ENCODE assay signal across 18 mouse cellular contexts in the genomic region with DNA sequence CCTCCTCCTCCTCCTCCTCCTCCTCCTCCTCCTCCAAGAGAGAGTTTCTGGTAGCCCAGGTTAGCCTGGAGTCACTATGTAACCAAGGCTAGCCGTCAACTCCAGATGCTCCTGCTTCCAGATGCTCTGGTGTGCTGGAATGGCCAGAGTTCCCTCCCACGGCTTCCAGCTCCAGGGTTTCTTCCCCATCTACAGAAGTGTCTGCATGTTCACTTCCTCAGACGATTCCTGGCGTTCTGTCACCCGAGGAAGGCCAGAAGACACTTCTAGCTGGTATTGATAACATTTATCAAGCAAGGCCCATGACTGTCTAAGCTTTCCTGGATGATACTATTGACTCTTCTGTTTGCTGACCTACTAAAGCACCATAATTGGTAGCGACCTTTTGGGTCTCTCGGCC. TPM values are rescaled to one million over a fixed set of nuclear protein-coding genes. Genes with fewer than 3 reads are reported as not detected.
A peak's percentile ranks its signal among the peaks of the same experiment; 100 is the strongest.
DNase-seq lines count a peak whose midpoint lies in the region; ATAC-seq and TF ChIP-seq lines count a peak whose summit lies in the region.
"Had no signal": no experiment of that assay in that cellular context is flagged by ENCODE, and none has a peak within 500 bp of the region (broad histone marks: within the 10 kb centered on the region; RNA-seq: fewer than 3 reads in every experiment).

No protein-coding gene starts in this region.

- DNase-seq in heart, adult 2 months = no peak
- no peak for DNase-seq in heart, postnatal 36 days
- DNase-seq in intestine, embryonic 14.5 days (ENCODE audit: low spot score) = no peak
- DNase-seq in layer of hippocampus, adult 9-11 months = no peak
- DNase-seq: adrenal gland, postnatal 10 days; cerebellum, postnatal 36 days; kidney, adult 2 months; kidney, postnatal 14 days; right cerebral cortex, postnatal 4 days; thymus, postnatal 36 days had no signal

- H3K4me2 ChIP-seq in intestine, embryonic 14.5 days (ENCODE audit: low read length) = no peak overlapping the region; the same call in 1 of the 2 replicates
- H3K4me2 ChIP-seq in intestine, postnatal 0 days (replicated peaks; ENCODE audit: low read depth) = no peak overlapping the region
- H3K4me2 ChIP-seq: forebrain, embryonic 13.5 days; hindbrain, embryonic 15.5 days; limb, embryonic 12.5 days; midbrain, embryonic 15.5 days had no signal

- H3K4me1 ChIP-seq in heart, adult 2 months (ENCODE audit: control insufficient read depth, insufficient read depth, low read length) = peaks cover 26% of the 10 kb centered on the region
- peaks cover 29% of the 10 kb centered on the region for H3K4me1 ChIP-seq in intestine, embryonic 14.5 days (replicated peaks; ENCODE audit: control insufficient read depth, insufficient read depth, low read length)
- 0 out of 2 replicates have a peak, but pooled peaks cover 4% of the 10 kb centered on the region for H3K4me1 ChIP-seq in intestine, postnatal 0 days (replicated peaks; ENCODE audit: control insufficient read depth, insufficient read depth, low read length)
- peaks cover 95% of the 10 kb centered on the region for H3K4me1 ChIP-seq in megakaryocyte, embryonic 14.5 days
- H3K4me1 ChIP-seq: midbrain, embryonic 15.5 days had no signal

- H3K27me3 ChIP-seq in heart, adult 2 months (ENCODE audit: control insufficient read depth, insufficient read depth, low read length) = no peaks in the 10 kb centered on the region
- no peaks in the 10 kb centered on the region for H3K27me3 ChIP-seq in intestine, embryonic 14.5 days (replicated peaks; ENCODE audit: control insufficient read depth, insufficient read depth, low read length)
- H3K27me3 ChIP-seq in intestine, postnatal 0 days (replicated peaks; ENCODE audit: control insufficient read depth, insufficient read depth, low read length) = no peaks in the 10 kb centered on the region
- no peaks in the 10 kb centered on the region for H3K27me3 ChIP-seq in megakaryocyte, embryonic 14.5 days (replicated peaks)
- H3K27me3 ChIP-seq: CH12.LX; forebrain, embryonic 13.5 days; hindbrain, embryonic 15.5 days; limb, embryonic 12.5 days; midbrain, embryonic 15.5 days had no signal

- peaks cover 3% of the 10 kb centered on the region; the same call in 1 of the 2 replicates for H3K36me3 ChIP-seq in heart, adult 2 months (ENCODE audit: control insufficient read depth, insufficient read depth, low read length)
- H3K36me3 ChIP-seq in intestine, embryonic 14.5 days (ENCODE audit: control insufficient read depth, insufficient read depth, low read length) = no peaks in the 10 kb centered on the region
- no peaks in the 10 kb centered on the region for H3K36me3 ChIP-seq in intestine, postnatal 0 days (ENCODE audit: control insufficient read depth, insufficient read depth)
- H3K36me3 ChIP-seq in megakaryocyte, embryonic 14.5 days (replicated peaks; ENCODE audit: low read length) = peaks cover 73% of the 10 kb centered on the region
- H3K36me3 ChIP-seq: hindbrain, embryonic 15.5 days; limb, embryonic 12.5 days; midbrain, embryonic 15.5 days had no signal

- no peak overlapping the region for H3K9ac ChIP-seq in heart, adult 2 months (ENCODE audit: low read depth, low read length)
- H3K9ac ChIP-seq in intestine, embryonic 14.5 days (ENCODE audit: low read length) = no peak overlapping the region
- H3K9ac ChIP-seq in intestine, postnatal 0 days (ENCODE audit: low read depth, low read length) = no peak overlapping the region
- H3K9ac ChIP-seq: forebrain, embryonic 13.5 days; hindbrain, embryonic 15.5 days; midbrain, embryonic 15.5 days had no signal

- no peak for TF ChIP-seq POLR2A in heart, adult 2 months (IDR thresholded peaks at IDR 0.05; ENCODE audit: insufficient read depth, low read depth, low read length)

- no peak overlapping the region for H3K4me3 ChIP-seq in heart, adult 2 months
- H3K4me3 ChIP-seq in intestine, embryonic 14.5 days (ENCODE audit: low read depth, low read length) = no peak overlapping the region
- H3K4me3 ChIP-seq in intestine, postnatal 0 days (ENCODE audit: low read depth, low read length) = no peak overlapping the region
- H3K4me3 ChIP-seq in megakaryocyte, embryonic 14.5 days (replicated peaks) = peak overlapping the region; percentile 74
- H3K4me3 ChIP-seq: forebrain, embryonic 13.5 days; hindbrain, embryonic 15.5 days; limb, embryonic 12.5 days; midbrain, embryonic 15.5 days had no signal

- WGBS in heart, adult 2 months = 24% methylated on average over 7 of the region's 7 CpGs
- WGBS in intestine, embryonic 14.5 days = 54% methylated on average over 7 of the region's 7 CpGs
- WGBS in intestine, postnatal 0 days = 58% methylated on average over 7 of the region's 7 CpGs

- TF ChIP-seq EP300 in heart, adult 2 months (IDR thresholded peaks at IDR 0.05; ENCODE audit: insufficient read depth, low read depth, low read length) = no peak

- no peak for TF ChIP-seq CTCF in heart, adult 2 months (IDR thresholded peaks at IDR 0.05)
- TF ChIP-seq CTCF in intestine, postnatal 0 days (IDR thresholded peaks at IDR 0.05; ENCODE audit: low read depth) = no peak

- intact Hi-C loops in heart, adult 2 months (cut with DNase I) = no loop called here
- intact Hi-C loops in heart, postnatal 36 days (cut with DNase I) = no loop called here

- peak overlapping the region; percentile 65 for H3K27ac ChIP-seq in heart, adult 2 months
- peak overlapping the region; percentile 33; the same call in 1 of the 2 replicates for H3K27ac ChIP-seq in intestine, embryonic 14.5 days (ENCODE audit: low read depth)
- no peak overlapping the region for H3K27ac ChIP-seq in intestine, postnatal 0 days (ENCODE audit: low read depth, low read length)
- H3K27ac ChIP-seq: forebrain, embryonic 13.5 days; hindbrain, embryonic 15.5 days; midbrain, embryonic 15.5 days had no signal

- no peaks in the 10 kb centered on the region for H3K9me3 ChIP-seq in intestine, embryonic 14.5 days (ENCODE audit: control insufficient read depth, low read length)
- H3K9me3 ChIP-seq in intestine, postnatal 0 days (ENCODE audit: control insufficient read depth) = no peaks in the 10 kb centered on the region
- no peaks in the 10 kb centered on the region for H3K9me3 ChIP-seq in megakaryocyte, embryonic 14.5 days
- H3K9me3 ChIP-seq: forebrain, embryonic 13.5 days; hindbrain, embryonic 15.5 days; limb, embryonic 12.5 days; midbrain, embryonic 15.5 days had no signal

- peaks cover 1% of the 10 kb centered on the region; the same call in 1 of the 2 replicates for H3K79me2 ChIP-seq in heart, adult 2 months (replicated peaks; ENCODE audit: control insufficient read depth, insufficient read depth, low read length)

- no peak for ATAC-seq in intestine, embryonic 14.5 days (replicated peaks; ENCODE audit: low FRiP score, low TSS enrichment, low read depth)
- ATAC-seq in intestine, postnatal 0 days = no peak
- no peak for ATAC-seq in megakaryocyte, adult 5-6 weeks (ENCODE audit: poor library complexity, severe bottlenecking)
- ATAC-seq: forebrain, embryonic 13.5 days; midbrain, embryonic 15.5 days had no signal

RNA-seq across cellular contexts. Expression of a gene that starts 16.7 kb away (rescaled TPM):
- 10 to 100 TPM; 49.0 to 53.6 TPM for total RNA-seq in heart, adult 2 months (2021)
- polyA plus RNA-seq in heart, adult 2 months (2012; rRNA removed) = 40.3 and 46.1 TPM in 2 replicates
- total RNA-seq in heart, postnatal 36 days (2021) = 10 to 100 TPM; 51.7 to 57.9 TPM
- polyA plus RNA-seq in intestine, embryonic 14.5 days (2014; fragmentation: Nextera tagmentation; extraction: Ambion mirVana) = 31.1 and 31.4 TPM in 2 replicates
- polyA plus RNA-seq in intestine, postnatal 0 days (2015; fragmentation: Nextera tagmentation; extraction: Ambion mirVana) = 10.4 and 11.8 TPM in 2 replicates
- polyA plus RNA-seq in megakaryocyte, embryonic 14.5 days (2012; ENCODE audit: insufficient read depth, low replicate concordance) = 44.7 and 52.5 TPM in 2 replicates
- 62.0 and 64.1 TPM in 2 replicates for total RNA-seq in megakaryocyte, adult 5-6 weeks (2015)
- total RNA-seq in megakaryocyte, adult 5-6 weeks (2017) = 39.0 and 48.7 TPM in 2 replicates

RNA-seq across cellular contexts. Expression of a gene that starts 27.0 kb away (rescaled TPM):
- total RNA-seq in heart, adult 2 months (2021) = 10 to 100 TPM; 29.0 to 30.9 TPM
- 16.0 and 32.3 TPM in 2 replicates for polyA plus RNA-seq in heart, adult 2 months (2012; rRNA removed)
- total RNA-seq in heart, postnatal 36 days (2021) = 10 to 100 TPM; 30.3 to 38.7 TPM
- 26.9 and 35.0 TPM in 2 replicates for polyA plus RNA-seq in intestine, embryonic 14.5 days (2014; fragmentation: Nextera tagmentation; extraction: Ambion mirVana)
- 46.8 and 48.3 TPM in 2 replicates for polyA plus RNA-seq in intestine, postnatal 0 days (2015; fragmentation: Nextera tagmentation; extraction: Ambion mirVana)
- 5.0 and 11.9 TPM in 2 replicates for polyA plus RNA-seq in megakaryocyte, embryonic 14.5 days (2012; ENCODE audit: insufficient read depth, low replicate concordance)
- 22.1 and 22.2 TPM in 2 replicates for total RNA-seq in megakaryocyte, adult 5-6 weeks (2015)
- total RNA-seq in megakaryocyte, adult 5-6 weeks (2017) = 29.2 and 32.1 TPM in 2 replicates
